Mouse (Mus musculus) spleen, adult 2 months (tissue): Measurements from ENCODE around the gene Dexi.

ENCODE experiments used
- CTCF ChIP-seq: fragments of 200-500 bp; IDR thresholded peaks from 2 replicates; pipeline ENCODE4 v1.5.1; 2011; ENCODE audit warnings: mild to moderate bottlenecking, inconsistent platforms; ENCODE audit not compliant: insufficient read depth, insufficient read length, insufficient replicate concordance; ENCODE audit errors: extremely low read depth
- POLR2A ChIP-seq: fragments of 200-500 bp; IDR thresholded peaks from 2 replicates; pipeline ENCODE4 v1.6.1; 2011; ENCODE audit warnings: low read depth, low read length, inconsistent platforms

- no peak for TF ChIP-seq POLR2A
- no peak for TF ChIP-seq CTCF
Observed at GRCm38 (mm10) chr16:10507445-10507844, 35.4 kb downstream of the Dexi start.
